Comparison of ENCODE assay signal across 25 mouse cellular contexts in genomic region chr12:25086966-25087365, GRCm38 (mm10). TPM values are rescaled to one million over a fixed set of nuclear protein-coding genes. Genes with fewer than 3 reads are reported as not detected.
DNase-seq lines count a peak whose midpoint lies in the region; ATAC-seq and TF ChIP-seq lines count a peak whose summit lies in the region.
"Had no signal": no experiment of that assay in that cellular context is flagged by ENCODE, and none has a peak within 500 bp of the region (broad histone marks: within the 10 kb centered on the region; RNA-seq: fewer than 3 reads in every experiment).

No protein-coding gene starts in this region.

- TF ChIP-seq CTCF in midbrain, postnatal 0 days (IDR thresholded peaks at IDR 0.05) = no peak

- no peak overlapping the region for H3K27ac ChIP-seq in kidney, embryonic 15.5 days
- H3K27ac ChIP-seq in midbrain, postnatal 0 days (ENCODE audit: low read depth, low read length) = no peak overlapping the region
- H3K27ac ChIP-seq in midbrain, embryonic 11.5 days (ENCODE audit: low read depth, low read length) = no peak overlapping the region
- H3K27ac ChIP-seq: liver, embryonic 12.5 days; midbrain, embryonic 10.5 days; neural tube, embryonic 15.5 days; stomach, embryonic 15.5 days had no signal

- WGBS in kidney, embryonic 15.5 days = 43% methylated on average over 4 of the region's 4 CpGs
- 68% methylated on average over 4 of the region's 4 CpGs for WGBS in midbrain, postnatal 0 days
- 55% methylated on average over 4 of the region's 4 CpGs for WGBS in midbrain, embryonic 11.5 days

- no peaks in the 10 kb centered on the region for H3K36me3 ChIP-seq in kidney, embryonic 15.5 days
- no peaks in the 10 kb centered on the region for H3K36me3 ChIP-seq in midbrain, postnatal 0 days (ENCODE audit: insufficient read depth, low read length)
- no peaks in the 10 kb centered on the region for H3K36me3 ChIP-seq in midbrain, embryonic 11.5 days (ENCODE audit: control insufficient read depth, insufficient read depth, low read length)
- H3K36me3 ChIP-seq: liver, embryonic 12.5 days; midbrain, embryonic 10.5 days; neural tube, embryonic 15.5 days; stomach, embryonic 15.5 days had no signal

- H3K27me3 ChIP-seq in kidney, embryonic 15.5 days = no peaks in the 10 kb centered on the region
- H3K27me3 ChIP-seq in midbrain, postnatal 0 days (ENCODE audit: insufficient read depth, low read length) = no peaks in the 10 kb centered on the region
- no peaks in the 10 kb centered on the region for H3K27me3 ChIP-seq in midbrain, embryonic 11.5 days (ENCODE audit: control insufficient read depth, insufficient read depth, low read length)
- H3K27me3 ChIP-seq: CH12.LX; neural tube, embryonic 15.5 days; stomach, embryonic 15.5 days had no signal

- H3K9me3 ChIP-seq in kidney, embryonic 15.5 days (replicated peaks) = no peaks in the 10 kb centered on the region
- no peaks in the 10 kb centered on the region for H3K9me3 ChIP-seq in midbrain, postnatal 0 days (ENCODE audit: low read length)
- H3K9me3 ChIP-seq in midbrain, embryonic 11.5 days (ENCODE audit: control insufficient read depth, low read length) = no peaks in the 10 kb centered on the region
- H3K9me3 ChIP-seq: liver, embryonic 12.5 days; midbrain, embryonic 10.5 days; neural tube, embryonic 15.5 days; stomach, embryonic 15.5 days had no signal

- no peak for ATAC-seq in kidney, embryonic 15.5 days (replicated peaks; ENCODE audit: low FRiP score)
- ATAC-seq in midbrain, postnatal 0 days (ENCODE audit: low FRiP score) = no peak
- ATAC-seq in midbrain, embryonic 11.5 days (ENCODE audit: low FRiP score) = no peak
- ATAC-seq: forebrain, embryonic 16.5 days; hindbrain, embryonic 16.5 days; liver, embryonic 12.5 days; liver, postnatal 0 days; midbrain, embryonic 16.5 days had no signal

- H3K4me1 ChIP-seq in kidney, embryonic 15.5 days = peaks cover 35% of the 10 kb centered on the region
- no peaks in the 10 kb centered on the region for H3K4me1 ChIP-seq in midbrain, postnatal 0 days (ENCODE audit: insufficient read depth, low read length)
- no peaks in the 10 kb centered on the region for H3K4me1 ChIP-seq in midbrain, embryonic 11.5 days (ENCODE audit: control insufficient read depth, insufficient read depth, low read length)

- no peak overlapping the region for H3K9ac ChIP-seq in kidney, embryonic 15.5 days
- no peak overlapping the region for H3K9ac ChIP-seq in midbrain, postnatal 0 days (replicated peaks; ENCODE audit: low read length, poor library complexity, severe bottlenecking)
- no peak overlapping the region for H3K9ac ChIP-seq in midbrain, embryonic 11.5 days (ENCODE audit: low read length)
- H3K9ac ChIP-seq: liver, embryonic 12.5 days; liver, postnatal 0 days; neural tube, embryonic 15.5 days; stomach, embryonic 15.5 days had no signal

- no peak overlapping the region for H3K4me3 ChIP-seq in kidney, embryonic 15.5 days (replicated peaks)
- H3K4me3 ChIP-seq in midbrain, postnatal 0 days (ENCODE audit: low read depth, low read length) = no peak overlapping the region
- no peak overlapping the region for H3K4me3 ChIP-seq in midbrain, embryonic 11.5 days (ENCODE audit: low read depth, low read length)
- H3K4me3 ChIP-seq: erythroblast, embryonic 14.5 days; liver, embryonic 12.5 days; midbrain, embryonic 10.5 days; neural tube, embryonic 15.5 days; stomach, embryonic 15.5 days had no signal

- DNase-seq in cerebellum, postnatal 10 days = peak; percentile 31 to 53
- DNase-seq in cerebellum, postnatal 25 days = no peak
- DNase-seq in kidney, adult 8-10 months = peak; percentile 55 to 69
- peak; percentile 18 for DNase-seq in midbrain, postnatal 0 days (ENCODE audit: low spot score)
- DNase-seq in midbrain, embryonic 11.5 days (ENCODE audit: low spot score, missing footprints) = no peak
- no peak for DNase-seq in natural killer cell, adult 2 months (ENCODE audit: low spot score in 2 of 2)
- DNase-seq in frontal cortex, adult 2 months (ENCODE audit: extremely low spot score in 1 of 2, low spot score in 1 of 2) = no peak
- DNase-seq: adrenal gland, postnatal 14 days; cerebellum, adult 11-12 months; cerebellum, adult 9-11 months; heart, postnatal 14 days; layer of hippocampus, adult 9-11 months; liver, postnatal 0 days; retina, postnatal 1 day; right cerebral cortex, postnatal 14 days had no signal

- no peak overlapping the region for H3K4me2 ChIP-seq in kidney, embryonic 15.5 days
- H3K4me2 ChIP-seq in midbrain, postnatal 0 days (ENCODE audit: low read depth, low read length, poor library complexity, severe bottlenecking) = no peak overlapping the region
- no peak overlapping the region for H3K4me2 ChIP-seq in midbrain, embryonic 11.5 days
- H3K4me2 ChIP-seq: liver, embryonic 12.5 days; neural tube, embryonic 15.5 days; stomach, embryonic 15.5 days had no signal

RNA-seq across cellular contexts. Expression of gene Id2, which starts 10.0 kb away (rescaled TPM):
- polyA plus RNA-seq in kidney, embryonic 15.5 days (2015; fragmentation: Nextera tagmentation; extraction: Ambion mirVana) = 518 and 543 TPM in 2 replicates
- 113 and 146 TPM in 2 replicates for total RNA-seq in midbrain, postnatal 0 days (2014; rRNA removed)
- polyA plus RNA-seq in midbrain, postnatal 0 days (2015; fragmentation: Nextera tagmentation; extraction: Ambion mirVana) = 200 and 208 TPM in 2 replicates
- 359 and 385 TPM in 2 replicates for polyA plus RNA-seq in midbrain, embryonic 11.5 days (2014; fragmentation: Nextera tagmentation; extraction: Ambion mirVana)
- 188 and 189 TPM in 2 replicates for polyA plus RNA-seq in frontal cortex, adult 2 months (2012; rRNA removed)
- polyA plus RNA-seq: erythroblast, embryonic 14.5 days had no signal

Comparison
In these comparisons a context has a peak if more than half of its experiments do, and no peak if none do; other contexts are left out.
1. DNase-seq: peak in cerebellum, postnatal 10 days (2 of 2), kidney, adult 8-10 months (2 of 2) and midbrain, postnatal 0 days (single experiment); none in cerebellum, postnatal 25 days (0 of 2), midbrain, embryonic 11.5 days (single experiment), natural killer cell, adult 2 months (0 of 2) and frontal cortex, adult 2 months (0 of 2).